Mouse (Mus musculus): ENCODE results near the gene Rftn1. TPM values are rescaled to one million over a fixed set of nuclear protein-coding genes. Genes with fewer than 3 reads are reported as not detected.
A peak's percentile ranks its signal among the peaks of the same experiment; 100 is the strongest.

Gene Rftn1
- total RNA-seq, 2 experiments from 2014 or later: 13.5 to 19.9 TPM

DNA sequence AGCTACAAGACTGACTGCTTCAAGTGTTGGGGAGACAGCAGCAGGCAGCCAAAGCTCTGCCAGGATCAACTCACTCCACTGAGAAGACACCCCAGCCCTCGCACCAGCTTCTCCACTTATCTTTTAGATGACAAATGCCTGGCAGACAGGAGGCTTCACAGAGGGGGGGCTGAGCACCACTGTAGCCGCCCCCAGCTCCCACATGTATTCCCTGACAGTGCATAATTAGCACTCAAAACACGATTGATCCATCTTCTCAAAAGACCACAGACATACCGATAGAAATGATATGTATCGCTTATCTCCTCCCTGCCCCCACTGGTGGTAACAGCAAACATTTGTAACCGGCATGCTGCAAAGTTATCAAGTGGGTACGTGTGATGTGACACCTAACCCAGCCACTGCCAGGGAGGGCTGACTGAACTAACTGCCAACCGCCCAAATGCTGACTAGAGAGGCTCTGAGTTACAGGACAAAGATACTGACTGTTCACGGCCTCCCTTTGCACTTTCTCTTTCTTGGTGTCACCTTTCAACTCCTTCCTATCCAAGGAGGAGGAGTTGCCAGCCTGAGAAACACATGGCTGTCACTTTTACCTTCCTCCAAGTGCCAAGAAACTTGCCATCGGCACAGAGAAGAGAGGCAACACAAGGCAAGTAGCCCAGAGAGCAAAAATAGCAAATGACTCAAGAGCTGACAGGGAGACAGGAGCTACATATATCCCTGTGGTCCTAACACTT is 120.4 kb downstream of the Rftn1 start:
- intact Hi-C loops (cut with DNase I): no loop called here
- DNase-seq: no peak

DNA sequence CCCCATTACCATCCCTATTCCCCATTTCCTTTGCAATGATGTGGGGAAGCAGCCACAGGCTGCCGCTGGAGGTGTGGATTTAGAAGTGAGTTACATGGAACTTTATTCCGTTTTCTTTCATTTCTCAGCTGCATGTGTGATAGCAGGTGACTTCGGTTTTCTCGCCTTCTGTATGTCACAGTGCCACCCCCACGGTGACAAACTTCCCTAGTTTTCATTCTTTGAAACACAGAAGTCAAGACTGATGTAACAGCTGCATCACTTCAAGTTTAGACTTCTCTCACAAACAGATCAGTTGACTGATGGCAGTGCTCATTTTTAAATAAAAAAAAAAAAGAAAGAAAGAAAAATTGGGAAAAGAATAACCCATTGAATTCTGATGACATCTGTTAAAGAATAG is 121.3 kb downstream of the Rftn1 start:
- intact Hi-C loops (cut with DNase I): no loop called here
- no peak for DNase-seq

GRCm38 (mm10) chr17:50068681-50069138 is 121.8 kb downstream of the Rftn1 start:
- no peak for DNase-seq
- intact Hi-C loops (cut with DNase I): no loop called here

- intact Hi-C loops (cut with DNase I): no loop called here
- DNase-seq: no peak
These were observed 122.4 kb downstream of the Rftn1 start for GRCm38 (mm10) chr17:50067774-50068680.

GRCm38 (mm10) chr17:50066822-50067713 is 123.4 kb downstream of the Rftn1 start:
- DNase-seq: no peak
- intact Hi-C loops (cut with DNase I): no loop called here

DNA sequence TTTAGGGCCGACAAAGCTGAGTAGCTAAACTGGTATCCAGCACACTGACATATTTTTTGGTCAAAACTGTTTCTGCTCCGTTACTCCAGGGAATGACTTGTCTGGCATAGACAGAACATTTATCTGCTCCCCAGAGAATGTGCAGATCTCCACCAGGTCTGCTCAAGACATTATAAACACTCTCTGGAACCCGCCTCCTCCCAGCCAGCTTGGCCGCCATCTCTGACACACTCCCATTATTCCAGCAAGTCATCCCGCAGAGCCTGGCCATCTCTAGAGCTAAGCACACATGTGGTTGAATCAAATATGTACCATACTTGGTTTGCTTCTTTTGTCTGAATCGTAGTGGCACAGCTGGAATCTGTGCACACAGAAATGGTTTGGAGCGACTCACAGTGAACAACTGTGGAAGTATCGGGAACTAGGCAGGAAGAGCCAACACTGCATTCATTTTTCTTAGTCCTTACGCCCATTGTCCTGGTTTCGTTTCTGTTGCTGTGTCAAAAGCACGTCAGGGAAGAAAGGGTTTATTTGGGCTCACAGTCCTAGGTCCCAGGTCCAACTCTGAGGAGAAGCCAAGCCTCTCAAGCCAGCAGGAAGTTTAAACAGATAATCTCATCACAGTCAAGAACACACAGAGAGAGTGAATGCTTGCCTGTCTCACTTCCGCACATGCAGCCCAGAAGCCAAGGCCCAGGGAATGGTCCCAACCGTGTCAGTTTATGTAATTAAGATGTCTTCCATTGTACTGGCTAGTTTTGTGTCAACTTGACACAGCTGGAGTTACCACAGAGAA is 126.4 kb downstream of the Rftn1 start:
- DNase-seq: no peak
- intact Hi-C loops (cut with DNase I): no loop called here

- intact Hi-C loops (cut with DNase I): no loop called here
These were observed 127.8 kb downstream of the Rftn1 start for GRCm38 (mm10) chr17:50062649-50063048.

DNA sequence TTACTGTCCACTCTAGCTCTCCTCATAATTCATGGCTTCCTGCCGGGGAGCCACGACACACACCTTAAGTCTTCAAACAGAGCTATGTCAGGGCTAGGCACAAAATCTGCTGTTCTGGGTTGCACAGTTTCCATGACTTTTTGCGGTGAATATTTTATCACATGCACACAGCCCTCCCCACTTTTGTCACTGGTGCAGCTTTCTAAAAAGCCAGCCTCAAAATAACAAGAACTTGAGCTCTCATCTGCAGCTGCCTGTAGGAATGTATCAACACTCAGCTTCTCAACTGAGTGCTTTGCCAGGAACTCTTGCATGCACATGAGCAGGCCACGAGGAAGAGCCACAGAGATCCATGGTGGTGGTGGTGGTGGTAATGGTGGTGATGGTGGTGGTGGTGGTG is 129.0 kb downstream of the Rftn1 start:
- no peak for DNase-seq

More at GRCm38 (mm10) chr17:50062649-50063048, 127.8 kb downstream of the Rftn1 start:
- no peak for DNase-seq

DNA sequence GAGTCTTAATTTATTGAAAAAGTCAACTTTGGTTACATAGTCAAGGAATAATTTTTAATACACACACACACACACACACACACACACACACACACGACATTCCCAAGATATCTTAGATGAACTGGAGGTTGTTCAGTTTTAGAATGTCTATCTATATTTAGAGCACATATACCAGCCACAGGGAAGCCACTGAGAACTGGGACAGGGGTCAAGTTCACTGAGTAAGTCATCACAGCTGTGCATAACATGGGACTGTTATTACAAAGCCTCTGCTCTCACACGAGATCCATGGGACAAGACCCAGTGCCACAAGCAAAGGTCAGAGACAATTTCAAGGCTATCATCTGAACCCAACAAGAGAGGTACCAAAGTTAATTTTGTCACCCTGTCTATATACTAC is 130.3 kb downstream of the Rftn1 start:
- intact Hi-C loops (cut with DNase I): no loop called here
- DNase-seq: no peak

More for the DNA sequence above, 129.0 kb downstream of the Rftn1 start:
- intact Hi-C loops (cut with DNase I): no loop called here

- intact Hi-C loops (cut with DNase I): no loop called here
- DNase-seq: no peak
These were observed 131.1 kb downstream of the Rftn1 start for GRCm38 (mm10) chr17:50059417-50059816.

- peak; percentile 85 for DNase-seq
- intact Hi-C loops (cut with DNase I): no loop called here
These were observed 135.2 kb downstream of the Rftn1 start for GRCm38 (mm10) chr17:50055154-50055756.

DNA sequence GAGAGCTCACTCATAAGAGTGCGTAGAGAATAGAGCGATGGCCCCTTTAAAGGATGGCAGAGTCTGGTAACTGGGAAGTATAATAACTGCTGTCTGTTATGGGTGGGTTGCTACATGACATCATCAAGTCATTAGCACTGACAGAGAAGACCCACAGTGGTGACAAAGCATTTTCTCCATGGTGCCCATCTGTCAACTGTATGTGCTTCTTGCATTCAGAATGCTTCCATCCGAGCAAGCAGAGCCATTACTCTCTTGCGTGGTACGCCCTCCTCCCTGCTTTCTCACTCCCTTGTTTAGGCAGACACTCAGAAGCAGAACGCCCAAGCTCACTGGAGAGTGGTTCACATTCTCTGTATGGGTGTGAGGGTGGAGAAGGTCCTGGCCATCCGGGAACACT is 135.9 kb downstream of the Rftn1 start:
- no peak for DNase-seq
- intact Hi-C loops (cut with DNase I): no loop called here

GRCm38 (mm10) chr17:50053961-50054360 is 136.5 kb downstream of the Rftn1 start:
- no peak for DNase-seq
- intact Hi-C loops (cut with DNase I): no loop called here

DNA sequence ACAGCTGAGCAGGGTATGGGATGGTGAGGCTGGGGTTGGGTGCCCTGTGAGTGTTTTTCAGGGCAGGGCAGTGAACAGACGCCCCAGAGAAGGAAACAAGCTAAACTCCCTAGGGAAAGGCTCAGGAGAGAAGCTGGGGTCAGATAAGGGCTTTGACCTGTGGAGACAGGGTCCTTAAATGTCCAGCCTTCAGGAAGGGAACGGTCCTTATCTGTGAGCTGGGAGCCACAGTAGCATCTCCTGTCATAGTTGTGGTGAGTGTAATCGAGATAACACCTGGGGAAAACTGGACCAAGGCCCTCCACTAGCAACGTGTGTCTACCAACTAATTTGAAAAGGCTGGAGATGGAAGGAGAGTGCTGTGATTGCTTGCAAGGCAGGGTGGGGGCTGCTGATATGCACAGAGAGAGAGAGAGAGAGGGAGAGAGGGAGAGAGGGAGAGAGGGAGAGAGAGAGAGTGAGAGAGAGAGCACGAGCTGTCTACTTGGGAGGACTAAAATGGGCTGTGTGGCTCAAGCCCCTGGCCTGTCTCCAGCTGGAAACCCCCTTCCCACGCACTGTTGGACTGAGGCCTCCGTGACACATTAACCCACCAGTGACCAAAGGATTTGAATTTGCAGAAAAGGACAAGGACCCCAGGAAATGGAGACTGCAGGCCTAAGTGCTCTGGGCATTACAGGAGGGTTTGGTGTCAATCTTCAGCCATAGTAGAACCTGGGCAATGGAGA is 137.6 kb downstream of the Rftn1 start:
- intact Hi-C loops (cut with DNase I): no loop called here

DNA sequence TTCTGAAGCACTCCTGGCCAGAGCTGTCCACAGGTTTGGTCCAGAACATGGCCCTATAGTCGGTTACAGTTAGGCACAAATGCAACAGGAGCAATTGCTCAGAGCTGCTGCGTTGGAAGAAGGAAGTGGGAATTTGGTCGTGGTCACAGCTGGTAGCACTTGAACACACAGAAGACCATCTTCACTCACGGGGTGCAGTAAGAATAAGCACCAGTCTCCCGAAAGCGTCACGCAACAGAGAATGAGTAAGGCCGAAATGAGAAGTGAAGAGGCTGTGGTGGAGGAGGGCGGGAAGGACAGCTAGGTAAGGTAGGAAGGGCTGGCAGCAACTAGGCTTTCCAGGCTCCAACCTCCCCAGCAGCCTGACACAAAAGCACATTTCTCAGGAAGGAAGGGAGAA is 140.0 kb downstream of the Rftn1 start:
- no peak for DNase-seq
- intact Hi-C loops (cut with DNase I): no loop called here

More for the DNA sequence above, 137.6 kb downstream of the Rftn1 start:
- DNase-seq: peak; percentile 42

GRCm38 (mm10) chr17:50048209-50048608 is 142.3 kb downstream of the Rftn1 start:
- DNase-seq: no peak
- intact Hi-C loops (cut with DNase I): no loop called here

GRCm38 (mm10) chr17:50047182-50047581 is 143.3 kb downstream of the Rftn1 start:
- intact Hi-C loops (cut with DNase I): no loop called here
- peak; percentile 59 for DNase-seq

DNA sequence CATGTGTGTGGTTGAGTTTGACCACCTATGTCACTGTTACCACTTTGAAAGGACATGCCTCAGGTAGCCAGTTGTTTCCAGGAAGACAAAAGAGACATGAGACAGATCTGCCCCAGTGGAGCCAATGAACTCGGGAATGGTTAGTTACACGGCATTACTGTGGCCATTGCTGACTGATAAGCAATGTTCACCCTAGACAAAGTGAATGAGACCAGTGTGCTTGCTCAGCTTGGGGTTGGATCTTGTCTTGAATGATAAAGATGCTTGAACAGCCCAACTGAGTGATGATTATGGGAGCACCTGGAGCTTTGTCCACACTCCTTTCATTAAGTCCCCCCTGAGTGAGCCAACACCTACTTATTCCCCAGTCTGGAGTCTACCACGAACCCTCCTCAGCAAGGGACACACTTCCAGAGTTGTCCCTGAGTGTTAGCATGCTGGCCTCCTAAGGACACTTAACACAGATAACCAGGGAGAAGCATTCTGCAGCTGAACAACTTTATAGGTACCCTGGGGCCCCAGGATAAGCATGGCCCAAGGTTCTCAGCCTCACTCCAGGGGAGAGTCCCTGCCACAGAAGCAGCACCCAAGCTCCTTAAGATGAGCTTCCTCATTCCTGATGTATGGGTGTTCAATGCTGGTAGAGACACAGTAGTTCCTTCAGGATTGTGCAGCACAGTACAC is 149.6 kb downstream of the Rftn1 start:
- no peak for DNase-seq
- intact Hi-C loops (cut with DNase I): no loop called here
